Mouse (Mus musculus): ENCODE measurements around the gene Hbq1a. TPM values are rescaled to one million over a fixed set of nuclear protein-coding genes. Genes with fewer than 3 reads are reported as not detected.
"Not testable (repeated sequence)": the region's sequence is repeated elsewhere in the genome, so short reads cannot be mapped to it uniquely, and the experiment has no call there.

The Hbq1a gene
- total and polyA plus RNA-seq, 3 experiments, result 0.29 to 0.46 TPM; not detected in 1

- H3K27ac ChIP-seq (ENCODE audit: control insufficient read depth, low read depth, low read length), result no peak overlapping the region
- no peaks in the 10 kb centered on the region for H3K27me3 ChIP-seq (ENCODE audit: control insufficient read depth in 1 of 2, insufficient read depth in 2 of 2, low read length in 2 of 2)
- no peaks in the 10 kb centered on the region for H3K9me3 ChIP-seq (replicated peaks; ENCODE audit: insufficient read depth, low read length)
- H3K4me3 ChIP-seq (ENCODE audit: control insufficient read depth in 1 of 2, insufficient read depth in 1 of 2, low read depth in 2 of 2, low read length in 2 of 2), result no peak overlapping the region
- peaks cover 2 to 16% of the 10 kb centered on the region in 2 experiments; a peak in 3 of 4 replicates for H3K4me1 ChIP-seq (ENCODE audit: control insufficient read depth in 1 of 2, insufficient read depth in 2 of 2, low read length in 2 of 2)
- no peak overlapping the region for H3K9ac ChIP-seq (ENCODE audit: control insufficient read depth, low read depth, low read length, poor library complexity, severe bottlenecking)
- H3K79me2 ChIP-seq (ENCODE audit: control insufficient read depth, insufficient read depth, low read length, poor library complexity), result no peaks in the 10 kb centered on the region
- no peak for TF ChIP-seq RCOR1 (IDR thresholded peaks at IDR 0.05; ENCODE audit: low read depth, low read length)
- no peak for TF ChIP-seq MAFK (IDR thresholded peaks at IDR 0.05; ENCODE audit: borderline replicate concordance, low read depth, low read length)
- no peak for TF ChIP-seq MAX (IDR thresholded peaks at IDR 0.05; ENCODE audit: low read length)
- no peak for TF ChIP-seq MEF2A (IDR thresholded peaks at IDR 0.05; ENCODE audit: extremely low read depth, insufficient replicate concordance, low read depth, low read length, poor library complexity, severe bottlenecking)
- no peak for TF ChIP-seq NELFE (IDR thresholded peaks at IDR 0.05; ENCODE audit: low read depth, low read length)
- TF ChIP-seq ZC3H11A (IDR thresholded peaks at IDR 0.05; ENCODE audit: low read depth, low read length), result no peak
- TF ChIP-seq HCFC1 (IDR thresholded peaks at IDR 0.05; ENCODE audit: low read depth, low read length), result no peak
- TF ChIP-seq TCF12 (IDR thresholded peaks at IDR 0.05; ENCODE audit: low read depth, low read length), result no peak
- TF ChIP-seq KAT2A (conservative IDR thresholded peaks at IDR 0.05; ENCODE audit: low read depth, low read length), result no peak
- H3K36me3 ChIP-seq (ENCODE audit: control insufficient read depth in 1 of 2, insufficient read depth in 2 of 2, low read length in 2 of 2), result peaks cover 0 to 5% of the 10 kb centered on the region in 2 experiments; a peak in 2 of 4 replicates
- DNase-seq (ENCODE audit: low read depth, low spot score), result no peak
Observed at GRCm38 (mm10) chr11:32281416-32282144, 18.3 kb upstream of the Hbq1a start.

DNA sequence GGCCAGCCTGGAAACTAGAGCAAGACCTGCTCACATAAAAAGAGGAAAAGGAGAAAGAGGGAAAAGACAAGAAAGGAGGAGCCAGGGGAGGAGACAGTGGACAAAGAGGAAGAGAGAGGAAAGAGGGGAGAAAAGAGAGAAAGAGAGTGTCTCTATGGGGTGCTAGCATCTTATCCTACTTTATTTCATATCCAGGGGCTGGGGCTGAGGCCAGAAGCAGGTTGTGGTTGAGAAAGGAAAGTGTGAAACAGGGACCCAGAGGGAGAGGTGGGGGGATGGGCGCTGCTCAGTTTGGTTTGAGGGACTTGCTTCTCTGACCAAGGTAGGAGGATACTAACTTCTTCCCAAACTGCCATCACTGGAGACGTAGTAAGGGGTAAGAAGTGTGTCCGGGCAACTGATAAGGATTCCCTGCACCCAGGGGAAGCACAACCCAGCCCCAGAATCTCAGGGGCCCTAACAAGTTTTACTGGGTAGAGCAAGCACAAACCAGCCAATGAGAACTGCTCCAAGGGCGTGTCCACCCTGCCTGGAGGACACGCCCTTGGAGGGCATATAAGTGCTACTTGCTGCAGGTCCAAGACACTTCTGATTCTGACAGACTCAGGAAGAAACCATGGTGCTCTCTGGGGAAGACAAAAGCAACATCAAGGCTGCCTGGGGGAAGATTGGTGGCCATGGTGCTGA is 16.6 kb upstream of the Hbq1a start, which contains the start of gene Hba-a1:
Gene Hba-a1 (plus strand): TSS at position 421 of the 687 bp plus-strand sequence.
- H3K27me3 ChIP-seq (ENCODE audit: control insufficient read depth in 1 of 2, insufficient read depth in 2 of 2, low read length in 2 of 2); H3K36me3 ChIP-seq (ENCODE audit: control insufficient read depth in 1 of 2, insufficient read depth in 2 of 2, low read length in 2 of 2); H3K9ac ChIP-seq (ENCODE audit: control insufficient read depth, low read depth, low read length, poor library complexity, severe bottlenecking); H3K9me3 ChIP-seq (replicated peaks; ENCODE audit: insufficient read depth, low read length); H3K79me2 ChIP-seq (ENCODE audit: control insufficient read depth, insufficient read depth, low read length, poor library complexity): not testable (repeated sequence)
- peak within 1 kb of the TSS in 1 of 2 experiments; percentile 24; a peak in 1 of 4 replicates for H3K4me3 ChIP-seq (ENCODE audit: control insufficient read depth in 1 of 2, insufficient read depth in 1 of 2, low read depth in 2 of 2, low read length in 2 of 2)
- DNase-seq (ENCODE audit: low read depth, low spot score), result peak; percentile 66
- peak within 1 kb of the TSS; percentile 3; the same call in 1 of the 2 replicates for H3K27ac ChIP-seq (ENCODE audit: control insufficient read depth, low read depth, low read length)
- H3K4me1 ChIP-seq (ENCODE audit: control insufficient read depth in 1 of 2, insufficient read depth in 2 of 2, low read length in 2 of 2), result peaks cover 5 to 16% of the 10 kb centered on the region in 2 experiments; a peak in 3 of 4 replicates

- H3K27ac ChIP-seq (ENCODE audit: control insufficient read depth, low read depth, low read length); H3K36me3 ChIP-seq (ENCODE audit: control insufficient read depth in 1 of 2, insufficient read depth in 2 of 2, low read length in 2 of 2); H3K27me3 ChIP-seq (ENCODE audit: control insufficient read depth in 1 of 2, insufficient read depth in 2 of 2, low read length in 2 of 2); H3K79me2 ChIP-seq (ENCODE audit: control insufficient read depth, insufficient read depth, low read length, poor library complexity); H3K9ac ChIP-seq (ENCODE audit: control insufficient read depth, low read depth, low read length, poor library complexity, severe bottlenecking); H3K9me3 ChIP-seq (replicated peaks; ENCODE audit: insufficient read depth, low read length); H3K4me3 ChIP-seq (ENCODE audit: control insufficient read depth in 1 of 2, insufficient read depth in 1 of 2, low read depth in 2 of 2, low read length in 2 of 2); DNase-seq (ENCODE audit: low read depth, low spot score): not testable (repeated sequence)
- H3K4me1 ChIP-seq (ENCODE audit: control insufficient read depth in 1 of 2, insufficient read depth in 2 of 2, low read length in 2 of 2), result peaks cover 5 to 16% of the 10 kb centered on the region in 2 experiments; a peak in 3 of 4 replicates
Observed at GRCm38 (mm10) chr11:32284582-32284981, 15.3 kb upstream of the Hbq1a start.

All from MEL (cell line).